Mouse (Mus musculus): Measurements from ENCODE around the gene Gse1. TPM values are rescaled to one million over a fixed set of nuclear protein-coding genes. Genes with fewer than 3 reads are reported as not detected.

Gse1 gene
- total RNA-seq, 1 experiment from 2014 or later, result 48.8 TPM

DNA sequence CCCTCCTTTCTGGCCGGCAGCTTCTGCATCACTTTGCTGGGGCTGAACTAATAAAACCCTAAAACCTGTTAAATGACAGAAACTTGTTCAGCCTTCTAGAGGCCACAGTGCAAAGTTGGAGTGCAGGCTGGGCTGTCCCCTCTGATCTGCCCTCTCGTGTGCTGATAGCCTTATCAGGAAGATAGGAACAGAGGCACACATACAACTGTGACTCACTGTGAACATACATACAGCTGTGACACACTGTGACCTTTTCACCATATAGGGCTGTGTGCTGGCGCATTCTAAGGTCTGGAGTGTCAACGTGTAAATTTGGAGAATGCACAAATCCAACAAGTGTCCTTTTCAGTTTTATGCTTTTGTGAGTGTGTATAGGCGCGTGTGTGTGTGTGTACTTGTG lies 226.1 kb downstream of the Gse1 start:
- no peak for DNase-seq

- DNase-seq, result no peak
These were observed 232.1 kb downstream of the Gse1 start for GRCm38 (mm10) chr8:120460375-120460774.

GRCm38 (mm10) chr8:120462119-120462551 lies 233.9 kb downstream of the Gse1 start:
- no peak for DNase-seq

- DNase-seq, result no peak
These were observed 234.4 kb downstream of the Gse1 start for GRCm38 (mm10) chr8:120462611-120463010.

GRCm38 (mm10) chr8:120463918-120464584 lies 235.8 kb downstream of the Gse1 start:
- DNase-seq, result no peak

DNA sequence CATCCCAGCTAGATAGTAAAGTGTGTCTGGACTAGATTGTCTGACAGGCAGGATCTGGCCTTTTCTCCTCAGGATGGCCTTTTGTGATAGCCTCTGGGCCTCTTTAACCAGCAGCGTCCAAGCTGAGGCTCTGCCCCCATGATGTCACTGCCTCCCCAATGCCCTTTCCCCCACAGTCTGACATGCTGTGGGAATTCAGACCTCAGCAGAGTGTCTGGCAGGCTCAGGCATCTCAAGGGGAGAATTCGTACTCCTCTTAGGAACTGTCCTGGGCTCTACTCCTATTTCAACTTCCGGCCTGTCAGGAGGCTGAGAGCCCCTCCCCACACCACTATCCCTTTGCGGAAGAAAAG lies 236.3 kb downstream of the Gse1 start:
- no peak for DNase-seq

GRCm38 (mm10) chr8:120465710-120466109 lies 237.5 kb downstream of the Gse1 start:
- no peak for DNase-seq

- DNase-seq, result no peak
These were observed 238.0 kb downstream of the Gse1 start for GRCm38 (mm10) chr8:120466266-120466665.

DNA sequence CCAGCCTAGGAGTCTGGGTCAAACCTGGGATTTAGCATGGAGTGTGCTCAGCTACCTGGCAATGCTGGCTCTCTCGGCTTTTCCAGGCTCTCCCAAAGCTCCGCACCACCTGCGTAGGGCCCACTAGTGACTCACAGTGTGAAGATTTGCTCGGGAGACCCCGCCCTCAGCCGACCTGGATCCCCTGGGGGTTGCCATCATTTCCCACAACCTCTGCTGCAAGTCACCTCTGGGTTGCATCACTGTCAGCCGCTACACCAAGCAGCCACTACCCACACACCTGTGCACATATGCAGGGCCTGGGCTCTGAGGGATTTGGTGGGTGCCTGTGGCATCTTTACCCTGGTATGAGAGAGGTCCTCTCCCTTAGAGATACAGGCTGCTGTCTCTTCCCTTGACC lies 239.3 kb downstream of the Gse1 start:
- no peak for DNase-seq

DNA sequence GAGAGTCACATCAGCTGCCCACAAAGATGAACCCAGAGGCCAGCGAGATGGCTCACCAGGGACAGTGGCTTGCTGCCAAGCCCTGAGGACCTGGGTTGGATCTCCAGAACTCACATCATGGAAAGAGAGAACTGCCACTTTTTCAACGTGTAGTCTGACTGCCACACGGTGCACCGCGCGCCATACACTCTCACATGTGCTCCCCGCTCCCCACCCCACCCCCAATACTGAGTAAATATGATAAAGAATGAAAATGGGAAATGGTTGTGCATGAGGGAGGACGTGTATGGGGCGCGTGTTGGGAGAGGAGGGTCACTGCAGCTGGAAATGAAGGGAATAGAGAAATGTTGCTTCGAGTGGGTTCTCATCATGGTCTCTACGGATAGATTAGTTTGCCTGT lies 241.9 kb downstream of the Gse1 start:
- DNase-seq, result no peak

GRCm38 (mm10) chr8:120471166-120471565 lies 242.9 kb downstream of the Gse1 start:
- no peak for DNase-seq

DNA sequence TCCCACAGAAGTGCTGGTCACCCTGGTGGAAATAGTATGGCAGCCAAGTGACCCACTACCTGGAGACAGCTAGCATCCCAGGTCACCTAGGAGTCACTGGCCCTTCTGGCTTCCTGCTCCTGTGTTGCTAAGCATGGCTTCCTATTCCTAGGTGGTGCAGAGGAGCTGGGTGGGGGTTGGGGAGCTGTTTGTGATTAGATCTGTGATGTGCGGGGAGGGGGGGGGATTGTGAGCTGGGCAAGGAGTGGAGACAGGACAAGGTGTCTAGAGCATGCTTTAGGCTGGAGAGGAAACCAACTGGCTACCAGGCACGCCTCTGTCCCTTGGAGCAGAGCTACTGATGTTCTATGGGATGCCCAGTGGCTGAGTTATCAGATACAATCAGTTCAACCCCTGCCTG lies 243.5 kb downstream of the Gse1 start:
- no peak for DNase-seq

DNA sequence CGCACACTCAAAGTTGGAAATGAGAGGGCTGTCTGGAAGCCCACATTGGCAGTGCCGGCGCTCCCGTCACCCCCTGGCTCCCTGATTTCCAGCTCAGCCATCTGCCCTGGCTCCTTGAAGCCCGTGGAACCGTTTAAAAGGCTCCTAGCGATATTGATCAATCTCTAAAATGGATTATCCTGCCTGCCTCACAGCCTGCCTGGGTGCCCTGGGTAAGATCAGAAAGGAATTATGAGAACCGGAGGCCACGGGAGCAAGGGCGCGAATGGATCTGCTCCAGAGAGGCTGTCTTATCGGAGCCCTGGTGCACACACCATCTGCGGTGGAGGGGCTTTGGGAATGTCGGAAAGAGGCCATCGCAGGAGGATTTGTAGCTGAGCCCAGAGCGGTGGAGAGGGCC lies 244.0 kb downstream of the Gse1 start:
- DNase-seq, result no peak

DNA sequence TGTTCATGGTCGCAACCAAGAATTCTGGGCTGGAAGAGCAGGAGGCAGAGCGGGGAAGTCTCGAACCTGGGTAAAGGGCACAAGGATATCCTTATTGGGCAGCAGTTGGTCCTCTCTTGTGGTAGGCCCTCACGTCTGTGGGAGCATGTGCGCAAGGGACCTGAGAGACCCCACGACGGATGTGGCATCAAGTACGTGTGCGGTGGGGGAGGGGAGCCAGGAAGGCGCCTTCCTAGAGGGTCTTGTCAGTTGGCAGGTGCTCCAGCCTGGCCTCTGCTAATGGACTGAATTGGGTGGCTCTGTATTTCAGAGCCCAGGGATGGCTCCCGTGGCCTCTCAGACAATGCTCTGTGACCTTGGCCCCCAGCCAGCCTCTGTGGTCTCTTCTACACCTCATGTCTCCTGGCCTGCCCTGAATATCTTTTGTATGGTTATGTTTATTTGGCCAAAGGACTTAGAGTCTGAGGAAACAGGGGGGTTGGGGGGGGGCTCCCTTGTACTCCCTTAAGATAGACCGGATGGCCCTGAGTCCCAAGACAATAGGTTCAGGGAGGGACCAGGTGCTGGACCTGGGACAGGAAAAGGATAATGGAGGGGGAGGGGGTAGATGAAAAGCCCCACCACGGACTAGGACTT lies 245.6 kb downstream of the Gse1 start:
- DNase-seq, result peak; percentile 74

DNA sequence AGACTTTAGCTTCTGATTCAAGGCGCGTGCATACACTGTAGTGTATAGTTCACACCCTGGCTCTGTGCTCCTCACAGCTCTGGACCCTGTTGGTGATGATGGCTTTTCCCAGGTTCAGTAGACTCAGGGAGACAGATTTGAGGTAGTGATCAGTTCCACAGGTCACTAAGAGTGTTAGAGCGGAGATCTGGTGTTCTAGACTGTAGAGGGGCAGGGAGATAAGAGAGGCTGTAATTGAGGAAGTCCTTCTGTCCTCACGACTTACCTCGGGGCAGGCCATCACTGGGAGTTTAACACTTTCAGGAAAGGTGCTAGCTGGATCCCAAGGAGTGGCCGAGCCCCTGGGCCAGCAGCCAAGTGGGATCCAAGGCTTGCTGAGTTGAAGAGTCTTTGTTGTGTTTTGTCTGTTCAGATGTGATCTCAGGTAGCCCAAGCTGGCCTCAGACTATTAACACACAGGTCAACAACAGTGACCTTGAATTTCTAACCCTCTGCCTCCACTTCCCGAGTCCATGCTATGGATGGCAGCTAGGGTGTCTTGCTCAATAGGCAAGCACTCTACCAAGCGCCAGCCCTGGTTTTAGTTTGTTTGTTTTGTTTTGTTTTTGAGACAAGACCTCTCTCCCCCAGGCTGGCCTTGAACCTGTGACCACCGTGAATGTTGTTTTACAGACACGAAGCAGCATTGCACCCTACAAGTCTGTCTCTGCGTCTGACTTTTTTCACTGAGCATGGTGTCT lies 246.4 kb downstream of the Gse1 start:
- no peak for DNase-seq

DNA sequence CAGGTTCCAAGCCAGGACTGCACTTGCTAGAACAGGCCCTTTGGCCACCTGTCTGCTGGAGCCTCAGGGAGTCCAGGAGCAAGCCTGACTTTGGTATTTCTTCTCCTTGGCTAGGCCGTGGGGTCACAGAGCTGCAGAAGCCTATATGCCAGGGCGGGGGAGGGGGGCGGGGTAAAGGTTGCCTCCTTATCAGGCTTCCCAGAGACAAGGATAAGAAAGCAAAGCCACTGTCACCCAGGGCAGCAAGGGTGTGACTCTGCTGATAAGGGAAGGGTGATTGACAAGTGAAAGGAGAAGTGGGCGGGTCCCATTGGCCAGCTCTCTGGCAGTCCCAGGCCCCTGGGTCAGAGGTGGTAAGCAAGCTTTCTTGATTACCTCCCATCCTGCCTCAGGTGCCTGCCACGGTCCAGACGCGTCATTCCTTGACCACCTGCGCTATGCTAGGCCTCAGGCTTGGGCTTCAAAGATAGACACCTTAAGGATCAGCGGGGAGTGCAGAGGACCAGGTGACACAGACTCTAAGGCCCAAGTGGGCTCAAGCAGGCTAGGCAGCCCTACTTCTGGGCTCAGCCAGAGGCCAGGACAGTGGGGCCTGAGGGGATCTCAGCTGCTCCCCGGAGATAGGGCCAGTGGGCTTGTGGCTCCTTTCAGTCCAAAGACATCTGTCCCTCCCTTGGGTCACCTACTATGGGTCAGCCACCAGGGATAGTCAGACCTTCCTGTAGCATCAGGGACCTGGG lies 247.4 kb downstream of the Gse1 start:
- no peak for DNase-seq

GRCm38 (mm10) chr8:120476711-120477575 lies 248.7 kb downstream of the Gse1 start:
- no peak for DNase-seq

DNA sequence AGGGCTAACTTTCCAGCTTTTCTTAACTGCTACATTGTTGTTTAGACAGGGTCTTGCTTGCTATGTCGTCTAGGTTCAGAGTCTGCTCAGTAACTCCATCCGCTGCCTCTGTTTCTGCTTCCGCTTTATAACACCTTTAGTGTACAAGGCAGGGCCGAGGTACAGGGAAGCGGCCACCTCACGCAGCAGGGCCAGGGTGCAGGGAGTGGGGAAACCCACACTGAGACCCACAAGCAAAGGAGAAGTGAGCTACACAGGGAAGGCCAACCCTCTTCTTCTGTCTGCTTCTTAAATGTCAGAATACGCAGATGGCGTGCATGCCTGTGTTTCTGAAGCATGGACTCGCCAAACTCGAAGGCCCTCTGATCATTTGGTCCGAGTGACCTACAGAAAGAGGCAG lies 250.5 kb downstream of the Gse1 start:
- no peak for DNase-seq

DNA sequence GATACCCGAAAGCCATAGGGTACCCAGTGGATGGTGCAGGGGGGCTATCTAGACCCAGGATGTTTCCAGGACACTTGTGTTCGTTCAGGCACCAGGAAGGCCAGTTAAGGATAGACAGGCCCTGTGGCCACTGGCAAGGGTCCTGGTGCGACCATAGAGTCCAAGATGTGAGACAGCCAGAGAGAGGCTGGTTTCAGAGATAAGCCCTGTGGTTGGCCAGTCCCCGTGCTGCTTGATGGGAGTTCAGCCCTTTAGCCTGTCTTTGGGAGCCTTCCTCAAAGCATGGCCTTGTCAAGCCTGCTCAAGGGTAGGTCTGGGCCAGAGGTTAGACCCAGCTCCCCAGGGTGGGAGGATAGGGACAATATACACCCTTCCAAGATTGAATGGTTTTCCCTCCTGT lies 251.4 kb downstream of the Gse1 start:
- DNase-seq, result no peak

GRCm38 (mm10) chr8:120482015-120482689 lies 253.9 kb downstream of the Gse1 start:
- no peak for DNase-seq

- no peak for DNase-seq
These were observed 256.2 kb downstream of the Gse1 start for GRCm38 (mm10) chr8:120484460-120484859.
